17 mouse cellular contexts compared by ENCODE assay signal in genomic region chr9:107539940-107540339, GRCm38 (mm10). TPM values are rescaled to one million over a fixed set of nuclear protein-coding genes. Genes with fewer than 3 reads are reported as not detected.
"Had no signal": no experiment of that assay in that cellular context is flagged by ENCODE, and none has a peak within 500 bp of the region (broad histone marks: within the 10 kb centered on the region; RNA-seq: fewer than 3 reads in every experiment).

No protein-coding gene starts in this region.

- ATAC-seq: liver, postnatal 0 days had no signal

- DNase-seq: kidney, adult 8-10 months; kidney, postnatal 4 days; liver; liver, embryonic 13.5 days; liver, postnatal 0 days; lung, postnatal 14 days; midbrain, embryonic 14.5 days; right cerebral cortex, adult 18-20 months; right cerebral cortex, postnatal 25 days; thymus, adult 2 months; thymus, postnatal 25 days had no signal

- H3K4me3 ChIP-seq: layer of hippocampus, adult 2 months; liver, embryonic 13.5 days had no signal

- H3K27ac ChIP-seq: kidney, postnatal 0 days; layer of hippocampus, adult 2 months; limb, embryonic 12.5 days; lung, embryonic 15.5 days; macrophage had no signal

- H3K9ac ChIP-seq: limb, embryonic 12.5 days; liver, embryonic 13.5 days; liver, postnatal 0 days; lung, embryonic 15.5 days had no signal

- H3K9me3 ChIP-seq: limb, embryonic 12.5 days; liver, embryonic 13.5 days; lung, embryonic 15.5 days had no signal

- H3K27me3 ChIP-seq: limb, embryonic 12.5 days; liver, embryonic 13.5 days; lung, embryonic 15.5 days had no signal

RNA-seq across cellular contexts. Expression of gene Zmynd10, which starts 7.2 kb away (rescaled TPM):
- total RNA-seq: monocyte, adult 5-6 weeks had no signal
- polyA plus RNA-seq: liver, embryonic 13.5 days; macrophage had no signal
